Mouse (Mus musculus): ENCODE results near the gene Plxdc2.

Plxdc2 gene

GRCm38 (mm10) chr2:16439030-16439429 lies 82.9 kb downstream of the Plxdc2 start:
- no peak for DNase-seq

GRCm38 (mm10) chr2:16442643-16443042 lies 86.5 kb downstream of the Plxdc2 start:
- no peak for DNase-seq

- DNase-seq, result no peak
These were observed 91.8 kb downstream of the Plxdc2 start for GRCm38 (mm10) chr2:16447936-16448335.

- peak; percentile 66 to 76 for DNase-seq
These were observed 94.9 kb downstream of the Plxdc2 start for GRCm38 (mm10) chr2:16450838-16451665.

- no peak for DNase-seq
These were observed 95.5 kb downstream of the Plxdc2 start for GRCm38 (mm10) chr2:16451666-16452009.

GRCm38 (mm10) chr2:16452080-16452479 lies 96.0 kb downstream of the Plxdc2 start:
- DNase-seq, result no peak

- no peak for DNase-seq
These were observed 100.2 kb downstream of the Plxdc2 start for GRCm38 (mm10) chr2:16456264-16456780.

- DNase-seq, result peak in 1 of 2 experiments; percentile 4
These were observed 103.4 kb downstream of the Plxdc2 start for GRCm38 (mm10) chr2:16459490-16459889.

GRCm38 (mm10) chr2:16470099-16470498 lies 114.0 kb downstream of the Plxdc2 start:
- no peak for DNase-seq

- DNase-seq, result no peak
These were observed 127.8 kb downstream of the Plxdc2 start for GRCm38 (mm10) chr2:16483943-16484342.

GRCm38 (mm10) chr2:16485970-16486369 lies 129.9 kb downstream of the Plxdc2 start:
- DNase-seq, result no peak

GRCm38 (mm10) chr2:16491242-16491641 lies 135.1 kb downstream of the Plxdc2 start:
- DNase-seq, result peak in 1 of 2 experiments; percentile 2

- DNase-seq, result no peak
These were observed 146.7 kb downstream of the Plxdc2 start for GRCm38 (mm10) chr2:16502843-16503242.

GRCm38 (mm10) chr2:16507540-16508230 lies 151.6 kb downstream of the Plxdc2 start:
- DNase-seq, result no peak

- DNase-seq, result no peak
These were observed 162.0 kb downstream of the Plxdc2 start for GRCm38 (mm10) chr2:16518148-16518547.

GRCm38 (mm10) chr2:16523427-16523826 lies 167.3 kb downstream of the Plxdc2 start:
- DNase-seq, result no peak

- DNase-seq, result no peak
These were observed 176.1 kb downstream of the Plxdc2 start for GRCm38 (mm10) chr2:16532244-16532643.

- DNase-seq, result no peak
These were observed 178.5 kb downstream of the Plxdc2 start for GRCm38 (mm10) chr2:16534566-16534965.

- DNase-seq, result no peak
These were observed 185.1 kb downstream of the Plxdc2 start for GRCm38 (mm10) chr2:16541226-16541625.

GRCm38 (mm10) chr2:16545207-16545606 lies 189.1 kb downstream of the Plxdc2 start:
- DNase-seq, result no peak

GRCm38 (mm10) chr2:16559287-16559686 lies 203.2 kb downstream of the Plxdc2 start:
- no peak for DNase-seq

GRCm38 (mm10) chr2:16568263-16568662 lies 212.2 kb downstream of the Plxdc2 start:
- no peak for DNase-seq

- DNase-seq, result no peak
These were observed 215.2 kb downstream of the Plxdc2 start for GRCm38 (mm10) chr2:16571169-16571751.

GRCm38 (mm10) chr2:16576566-16576965 lies 220.5 kb downstream of the Plxdc2 start:
- DNase-seq, result no peak
